Mouse (Mus musculus): ENCODE measurements around the gene Vamp2.

The Vamp2 gene

GRCm38 (mm10) chr11:69088103-69088855, at the start of gene Vamp2:
Gene Vamp2, plus strand, starts transcription at chr11:69088490.
- DNase-seq = peak; percentile 93

DNA sequence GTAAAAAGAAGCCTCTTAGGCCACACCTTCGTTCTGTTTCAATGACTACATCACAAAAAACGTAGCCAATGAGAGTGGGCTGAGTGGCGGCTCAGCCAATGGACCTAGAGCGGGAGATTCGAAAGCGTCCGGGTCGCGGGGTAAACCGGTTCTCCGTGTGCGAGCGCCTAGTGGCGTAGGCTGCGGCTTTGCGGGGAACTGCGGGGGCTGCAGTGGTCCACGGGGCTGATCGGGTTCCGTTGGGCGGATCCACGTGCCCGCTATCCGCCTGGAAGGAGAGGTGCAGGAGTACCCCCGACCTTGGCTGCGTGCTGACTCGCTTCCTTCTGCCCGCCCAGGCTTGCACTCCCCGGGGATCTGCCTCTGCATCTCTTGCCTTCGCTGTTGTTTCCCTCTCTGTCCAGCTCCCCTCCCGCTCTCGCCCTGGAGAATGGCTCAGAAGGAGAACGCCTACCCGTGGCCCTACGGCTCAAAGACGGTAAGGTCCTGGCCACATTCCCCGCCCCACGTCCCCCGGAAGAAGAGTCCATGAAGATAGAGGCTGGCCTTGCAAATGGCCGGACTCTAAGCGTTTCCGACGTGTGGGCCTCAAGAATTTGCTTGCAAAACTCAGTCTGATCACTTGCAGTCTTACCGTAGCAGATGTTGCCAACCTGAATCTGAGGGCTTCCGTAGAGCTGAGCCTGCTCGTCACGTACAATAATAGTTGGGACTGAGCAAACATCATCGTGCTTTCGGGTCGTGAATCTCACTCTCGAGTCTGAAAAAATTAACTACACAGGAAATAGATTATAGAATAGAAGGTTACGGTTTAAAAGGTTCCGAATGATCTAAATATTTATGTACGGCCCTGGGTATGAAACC, 42.5 kb upstream of the Vamp2 start, which contains the start of gene Aurkb:
Gene Aurkb (plus strand): TSS at position 117 of the 864 bp plus-strand sequence.
- peak; percentile 91 for DNase-seq

DNA sequence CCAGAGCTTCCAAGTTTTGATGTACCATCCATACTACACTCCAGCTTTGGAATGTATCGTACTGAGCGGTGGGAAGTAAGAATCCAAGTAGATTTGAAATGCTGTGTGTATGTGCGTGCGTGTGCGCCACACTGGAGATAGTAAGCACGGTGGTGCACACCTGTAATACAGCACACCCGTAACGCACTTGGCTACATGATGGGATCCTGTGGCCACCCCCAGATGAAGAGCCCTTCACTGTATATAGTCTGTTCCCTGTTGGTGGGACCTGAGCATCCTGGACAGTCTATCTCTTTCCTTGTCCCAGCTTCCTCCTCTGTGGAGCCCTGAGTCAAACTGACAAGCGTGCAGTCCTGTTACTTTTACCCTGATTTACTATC, 41.9 kb upstream of the Vamp2 start:
- no peak for DNase-seq

DNA sequence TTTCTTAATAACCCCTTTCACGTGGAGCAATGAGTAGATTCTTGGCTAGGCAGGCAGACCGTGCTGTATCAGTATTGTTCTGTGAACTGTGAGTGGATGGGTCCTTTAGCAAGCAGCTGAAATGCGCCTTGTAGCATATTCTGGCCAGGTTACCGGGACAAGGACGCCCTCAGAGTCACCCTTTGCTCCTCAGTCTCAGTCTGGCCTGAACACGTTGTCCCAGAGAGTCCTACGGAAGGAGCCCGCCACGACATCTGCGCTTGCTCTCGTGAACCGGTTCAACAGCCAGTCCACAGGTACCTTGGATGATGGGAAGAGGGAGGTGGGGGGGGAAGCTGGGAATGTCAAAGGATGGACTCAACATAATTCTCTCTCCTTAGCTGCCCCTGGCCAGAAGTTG, 40.7 kb upstream of the Vamp2 start:
- DNase-seq = no peak

GRCm38 (mm10) chr11:69048151-69048550, 40.1 kb upstream of the Vamp2 start:
- DNase-seq = no peak

GRCm38 (mm10) chr11:69050748-69051147, 37.5 kb upstream of the Vamp2 start:
- no peak for DNase-seq

DNA sequence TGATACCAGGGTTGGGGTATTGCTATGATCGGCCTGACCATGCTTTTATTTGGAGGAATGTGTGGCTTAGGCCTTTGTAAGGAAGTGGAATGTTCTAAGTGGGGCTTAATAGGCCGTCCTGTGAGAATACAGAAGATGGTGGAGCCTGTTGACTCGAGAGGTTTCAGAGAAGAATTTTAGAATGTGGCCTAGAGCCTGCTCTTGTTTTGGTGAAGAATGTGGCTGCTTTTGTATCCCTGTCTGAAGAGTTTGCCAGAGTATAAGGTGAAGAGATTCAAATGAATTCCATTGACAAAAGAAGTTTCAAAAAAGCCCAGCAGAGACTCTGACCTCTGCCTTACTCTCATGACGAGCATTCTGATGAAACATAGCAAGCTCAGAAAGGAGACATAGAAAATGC, 36.5 kb upstream of the Vamp2 start:
- DNase-seq = no peak

GRCm38 (mm10) chr11:69052824-69053421, 35.4 kb upstream of the Vamp2 start:
- no peak for DNase-seq

GRCm38 (mm10) chr11:69053848-69054247, 34.4 kb upstream of the Vamp2 start:
- DNase-seq = no peak

DNA sequence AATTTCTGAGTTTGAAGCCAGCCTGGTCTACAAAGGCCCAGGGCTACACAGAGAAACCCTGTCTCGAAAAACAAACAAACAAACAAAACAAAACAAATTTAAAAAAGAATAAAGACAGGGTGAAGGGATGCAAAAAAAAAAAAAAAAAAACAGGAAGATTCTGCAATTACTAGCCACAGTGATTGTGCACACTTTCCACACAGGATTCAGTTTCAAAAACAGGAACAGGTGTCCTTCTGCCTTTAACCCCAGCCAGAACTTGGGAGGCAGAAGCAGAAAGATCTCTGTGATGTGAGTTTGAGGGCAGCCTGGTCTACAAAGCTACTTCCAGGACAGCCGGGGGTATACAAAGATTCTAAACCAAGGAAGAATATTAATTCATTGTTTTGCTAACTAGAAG, 30.0 kb upstream of the Vamp2 start:
- DNase-seq = no peak

GRCm38 (mm10) chr11:69058729-69059356, 29.4 kb upstream of the Vamp2 start:
- no peak for DNase-seq

DNA sequence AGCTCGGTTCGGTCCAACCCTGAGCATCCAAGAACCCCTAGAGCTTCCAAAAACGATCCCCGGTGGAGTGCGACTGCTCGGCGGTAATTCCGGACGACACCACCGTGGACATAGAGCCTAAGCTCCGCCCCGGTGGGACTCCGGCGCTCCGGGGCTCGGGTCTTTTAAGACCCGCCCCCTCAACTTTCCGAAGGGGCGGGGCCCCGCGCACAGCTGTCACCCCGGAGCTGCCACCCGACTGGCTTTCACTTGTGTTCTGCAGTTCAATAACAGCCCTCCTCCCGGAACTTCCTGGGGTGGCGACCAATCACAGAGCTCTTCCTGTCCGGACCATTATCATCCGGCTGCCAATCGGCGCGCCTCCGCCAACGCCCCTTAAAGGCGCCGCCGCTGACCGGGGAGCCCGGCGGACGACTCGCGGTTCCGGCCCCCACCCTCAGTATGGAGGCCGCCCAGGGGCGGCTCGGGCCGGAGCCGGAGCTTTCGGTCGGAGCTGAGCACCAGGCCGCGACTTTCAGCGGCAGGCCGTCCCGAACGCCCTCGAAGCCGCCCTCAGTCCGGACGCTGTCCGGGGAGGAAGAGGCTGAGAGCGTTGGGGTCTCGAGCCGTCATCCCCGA, 28.8 kb upstream of the Vamp2 start, which contains the start of gene Borcs6:
Gene Borcs6 (plus strand): TSS at position 361 of the 618 bp plus-strand sequence.
- DNase-seq = peak; percentile 98

DNA sequence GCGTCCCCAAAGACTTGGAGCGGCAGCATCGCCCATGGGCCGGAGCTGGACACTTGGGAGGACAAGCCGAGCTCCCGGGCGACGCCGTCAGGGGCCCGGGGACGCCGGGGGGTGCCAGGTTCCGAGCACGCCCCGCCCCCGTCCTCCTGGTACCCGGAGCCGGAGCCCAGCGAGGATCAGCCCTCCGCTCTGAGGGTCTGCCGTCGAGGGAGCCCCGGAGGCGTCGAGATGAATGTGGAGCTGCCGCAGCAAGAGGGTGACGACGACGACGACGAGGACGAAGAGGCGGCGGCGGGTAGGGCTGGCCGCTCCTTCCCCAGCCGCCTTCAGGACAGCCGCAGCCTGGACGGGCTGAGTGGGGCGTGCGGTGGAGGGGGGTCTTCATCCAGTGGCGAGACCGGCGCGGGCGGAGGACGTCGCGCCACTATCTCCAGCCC, 28.3 kb upstream of the Vamp2 start:
- DNase-seq = no peak

- DNase-seq = no peak
These were observed 27.6 kb upstream of the Vamp2 start for GRCm38 (mm10) chr11:69060448-69061254.

DNA sequence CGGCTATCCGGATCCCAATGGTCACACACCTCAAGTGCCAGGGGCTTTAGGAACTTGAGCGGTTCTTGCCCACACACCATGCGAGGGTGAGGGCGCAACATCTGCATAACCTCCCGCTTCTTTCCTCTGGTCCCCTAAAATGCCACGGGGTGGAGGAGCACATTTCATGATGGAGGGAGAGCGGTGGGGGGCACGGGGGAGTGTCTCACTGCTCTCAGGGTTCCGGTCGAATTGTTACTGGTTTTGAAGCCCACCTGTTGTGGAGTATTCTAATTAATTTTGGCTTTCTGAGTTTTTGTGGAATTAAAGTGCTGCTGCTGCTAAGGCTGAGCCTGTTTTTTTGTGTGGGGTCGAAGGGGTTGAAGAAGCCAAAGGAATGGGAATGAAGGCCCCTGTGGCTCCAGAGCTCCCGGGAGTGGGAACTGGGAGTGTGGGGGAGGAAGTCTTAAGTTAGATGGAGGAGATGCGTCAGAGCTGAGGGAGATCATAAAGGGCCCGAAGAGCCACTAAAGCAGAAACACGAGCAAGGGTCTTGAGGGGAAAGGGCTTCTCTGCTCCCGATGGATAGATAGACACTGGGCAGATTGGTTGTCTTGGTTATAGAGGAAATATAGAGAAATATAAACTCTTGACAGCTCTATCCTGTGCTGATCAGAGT, 26.9 kb upstream of the Vamp2 start:
- no peak for DNase-seq

DNA sequence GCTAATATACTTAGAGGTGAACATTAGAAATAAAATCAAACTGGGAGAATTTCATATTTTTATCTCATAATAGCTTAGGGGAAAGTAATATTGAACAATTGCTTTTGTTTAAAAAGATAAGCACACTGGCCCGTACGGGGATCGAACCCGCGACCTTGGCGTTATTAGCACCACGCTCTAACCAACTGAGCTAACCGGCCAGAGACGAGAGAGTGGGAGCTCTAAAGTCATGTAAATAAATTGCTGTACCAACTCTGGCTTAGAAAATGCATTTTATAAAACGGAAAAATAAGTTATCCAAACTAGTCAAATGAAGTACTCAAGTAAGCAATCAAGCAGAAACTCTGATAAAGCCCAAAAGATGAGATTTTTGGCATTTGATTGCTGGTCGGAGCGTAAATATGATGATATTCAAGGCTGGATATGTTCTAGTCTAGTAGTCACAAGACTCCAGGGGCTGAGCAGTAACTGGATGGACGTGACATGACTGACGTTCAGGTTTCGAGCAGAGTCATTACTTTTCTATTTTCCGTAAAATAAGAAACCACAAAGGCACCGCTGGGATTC, 26.0 kb upstream of the Vamp2 start:
- peak; percentile 92 for DNase-seq

GRCm38 (mm10) chr11:69062761-69063224, 25.5 kb upstream of the Vamp2 start:
- peak; percentile 99 for DNase-seq

DNA sequence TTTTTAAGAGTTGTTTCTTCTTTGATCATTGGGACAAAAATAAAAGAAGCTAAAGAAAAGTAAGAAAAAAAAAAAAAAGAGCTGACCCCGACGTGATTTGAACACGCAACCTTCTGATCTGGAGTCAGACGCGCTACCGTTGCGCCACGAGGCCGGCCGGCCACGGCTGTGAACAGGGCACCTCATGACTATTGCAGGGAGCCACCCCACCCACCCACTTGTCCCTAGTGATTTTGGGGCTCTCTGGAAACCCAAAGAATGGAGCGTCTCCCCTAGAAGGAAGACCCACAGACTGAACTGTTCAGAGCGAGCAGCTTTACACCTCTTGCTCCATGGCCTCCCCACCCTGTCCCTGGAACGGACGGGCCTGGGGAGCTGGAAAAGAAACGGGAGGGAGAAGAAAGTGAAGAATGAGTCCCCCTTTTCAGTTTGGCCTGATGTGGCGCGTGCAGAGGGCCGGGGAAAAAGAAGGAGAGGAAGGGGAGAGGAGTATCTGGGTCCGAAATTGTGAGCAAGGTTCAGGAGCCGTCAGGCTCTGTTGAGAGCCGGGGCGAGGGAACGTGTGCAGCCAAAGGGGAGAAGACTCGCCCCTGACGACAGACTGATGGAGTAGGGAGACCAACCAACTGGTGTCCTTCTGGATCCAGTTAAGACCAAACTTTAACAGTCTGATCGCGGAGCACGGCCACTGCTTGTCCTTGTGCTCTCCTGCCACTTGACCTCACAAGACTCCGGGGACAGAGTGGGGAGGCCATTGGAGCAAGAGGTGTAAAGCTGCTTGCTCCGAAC, 24.7 kb upstream of the Vamp2 start:
- peak; percentile 77 for DNase-seq

- DNase-seq = no peak
These were observed 23.8 kb upstream of the Vamp2 start for GRCm38 (mm10) chr11:69064259-69065133.
